Mouse (Mus musculus): ENCODE measurements at regions not wholly inside any gene's neighbourhood (a gene's known extent, or its start where the extent isn't known, plus 50 kb on each side); places are given as distances from the start of the nearest gene placed in this dataset.

DNA sequence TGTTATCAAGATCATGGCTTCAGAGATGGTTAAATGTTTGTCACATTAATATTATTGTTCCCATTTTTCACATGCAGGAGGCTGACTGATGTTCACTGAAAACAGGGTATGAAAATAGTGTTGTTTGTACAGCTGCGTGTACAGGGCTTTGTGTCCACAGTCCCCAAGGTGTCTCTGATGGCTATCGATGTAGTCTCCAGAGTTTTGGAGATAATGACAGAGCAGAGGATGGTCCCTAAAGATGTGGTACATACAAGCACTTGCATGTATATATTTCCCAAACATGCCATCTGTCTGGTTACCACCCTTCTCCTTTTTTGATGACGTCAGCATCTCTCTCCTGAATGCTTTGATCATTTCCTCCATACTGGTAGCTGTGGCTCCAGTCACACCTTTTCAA lies 596.1 kb upstream of the Cdh11 start:
- Histone ChIP-seq H3K9me3 (ENCODE audit: control insufficient read depth) (no peaks in the 10 kb centered on the region), H3K36me3 (ENCODE audit: control insufficient read depth, insufficient read depth) (no peaks in the 10 kb centered on the region), H3K9ac (ENCODE audit: low read depth, low read length) (no peak overlapping the region), H3K27me3 (replicated peaks; ENCODE audit: control insufficient read depth, insufficient read depth, low read length) (no peaks in the 10 kb centered on the region), H3K4me3 (ENCODE audit: low read depth, low read length) (no peak overlapping the region), H3K4me2 (replicated peaks; ENCODE audit: low read depth) (no peak overlapping the region), H3K27ac (ENCODE audit: low read depth, low read length) (no peak overlapping the region), H3K4me1 (replicated peaks; ENCODE audit: control insufficient read depth, insufficient read depth, low read length) (no peaks in the 10 kb centered on the region)
- 85% methylated on average over 3 of the region's 3 CpGs for WGBS
- ATAC-seq, result no peak
- no peak for TF ChIP-seq CTCF (IDR thresholded peaks at IDR 0.05; ENCODE audit: low read depth)

GRCm38 (mm10) chr8:103391359-103391758 lies 605.9 kb upstream of the Cdh11 start:
- Histone ChIP-seq H3K27ac (ENCODE audit: low read depth, low read length) (no peak overlapping the region), H3K4me2 (replicated peaks; ENCODE audit: low read depth) (no peak overlapping the region), H3K9me3 (ENCODE audit: control insufficient read depth) (no peaks in the 10 kb centered on the region), H3K4me1 (replicated peaks; ENCODE audit: control insufficient read depth, insufficient read depth, low read length) (no peaks in the 10 kb centered on the region), H3K9ac (ENCODE audit: low read depth, low read length) (no peak overlapping the region), H3K27me3 (replicated peaks; ENCODE audit: control insufficient read depth, insufficient read depth, low read length) (no peaks in the 10 kb centered on the region), H3K36me3 (ENCODE audit: control insufficient read depth, insufficient read depth) (no peaks in the 10 kb centered on the region), H3K4me3 (ENCODE audit: low read depth, low read length) (no peak overlapping the region)
- ATAC-seq, result no peak
- no peak for TF ChIP-seq CTCF (IDR thresholded peaks at IDR 0.05; ENCODE audit: low read depth)
- WGBS, result 66% methylated on average over 6 of the region's 6 CpGs

DNA sequence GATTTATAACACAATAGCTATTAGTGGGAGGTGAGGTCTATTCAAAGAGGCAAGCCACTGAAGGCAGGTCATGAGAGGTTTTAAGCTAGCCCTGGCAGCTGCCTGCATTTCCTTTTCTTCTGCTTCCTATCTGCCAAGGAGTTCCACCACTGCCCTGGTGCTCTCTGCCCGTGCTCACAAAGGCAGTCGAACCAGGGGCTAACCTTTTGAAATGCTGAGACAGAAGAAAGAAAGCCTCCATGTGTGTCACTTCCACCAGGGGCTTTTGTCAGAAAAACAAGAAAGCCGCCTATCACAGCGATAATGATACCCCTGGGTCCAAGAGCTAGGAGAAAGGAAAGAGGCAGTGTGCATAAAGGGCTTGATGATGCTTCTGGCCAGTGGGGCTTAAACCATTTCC lies 609.9 kb upstream of the Cdh11 start:
- H3K4me1 ChIP-seq (replicated peaks; ENCODE audit: control insufficient read depth, insufficient read depth, low read length), result no peaks in the 10 kb centered on the region
- TF ChIP-seq CTCF (IDR thresholded peaks at IDR 0.05; ENCODE audit: low read depth), result no peak
- H3K9ac ChIP-seq (ENCODE audit: low read depth, low read length), result no peak overlapping the region
- H3K9me3 ChIP-seq (ENCODE audit: control insufficient read depth), result no peaks in the 10 kb centered on the region
- H3K4me2 ChIP-seq (replicated peaks; ENCODE audit: low read depth), result no peak overlapping the region
- WGBS, result 58% methylated on average over 4 of the region's 4 CpGs
- no peaks in the 10 kb centered on the region for H3K27me3 ChIP-seq (replicated peaks; ENCODE audit: control insufficient read depth, insufficient read depth, low read length)
- no peak overlapping the region for H3K4me3 ChIP-seq (ENCODE audit: low read depth, low read length)
- no peak overlapping the region for H3K27ac ChIP-seq (ENCODE audit: low read depth, low read length)
- H3K36me3 ChIP-seq (ENCODE audit: control insufficient read depth, insufficient read depth), result no peaks in the 10 kb centered on the region
- ATAC-seq, result no peak

GRCm38 (mm10) chr8:103398179-103398578 lies 612.7 kb upstream of the Cdh11 start:
- ATAC-seq, result no peak
- H3K27ac ChIP-seq (ENCODE audit: low read depth, low read length), result no peak overlapping the region
- H3K36me3 ChIP-seq (ENCODE audit: control insufficient read depth, insufficient read depth), result no peaks in the 10 kb centered on the region
- no peaks in the 10 kb centered on the region for H3K4me1 ChIP-seq (replicated peaks; ENCODE audit: control insufficient read depth, insufficient read depth, low read length)
- no peak overlapping the region for H3K4me2 ChIP-seq (replicated peaks; ENCODE audit: low read depth)
- no peak overlapping the region for H3K4me3 ChIP-seq (ENCODE audit: low read depth, low read length)
- WGBS, result 83% methylated on average over 3 of the region's 3 CpGs
- H3K9ac ChIP-seq (ENCODE audit: low read depth, low read length), result no peak overlapping the region
- H3K9me3 ChIP-seq (ENCODE audit: control insufficient read depth), result no peaks in the 10 kb centered on the region
- H3K27me3 ChIP-seq (replicated peaks; ENCODE audit: control insufficient read depth, insufficient read depth, low read length), result no peaks in the 10 kb centered on the region
- TF ChIP-seq CTCF (IDR thresholded peaks at IDR 0.05; ENCODE audit: low read depth), result no peak

- no peak overlapping the region for H3K9ac ChIP-seq (ENCODE audit: low read depth, low read length)
- no peaks in the 10 kb centered on the region for H3K4me1 ChIP-seq (replicated peaks; ENCODE audit: control insufficient read depth, insufficient read depth, low read length)
- WGBS, result 88% methylated on average over 3 of the region's 3 CpGs
- H3K4me3 ChIP-seq (ENCODE audit: low read depth, low read length), result no peak overlapping the region
- no peak overlapping the region for H3K4me2 ChIP-seq (replicated peaks; ENCODE audit: low read depth)
- peak; percentile 42 for TF ChIP-seq CTCF (IDR thresholded peaks at IDR 0.05; ENCODE audit: low read depth)
- no peak for ATAC-seq
- no peaks in the 10 kb centered on the region for H3K27me3 ChIP-seq (replicated peaks; ENCODE audit: control insufficient read depth, insufficient read depth, low read length)
- H3K27ac ChIP-seq (ENCODE audit: low read depth, low read length), result no peak overlapping the region
- H3K36me3 ChIP-seq (ENCODE audit: control insufficient read depth, insufficient read depth), result no peaks in the 10 kb centered on the region
- no peaks in the 10 kb centered on the region for H3K9me3 ChIP-seq (ENCODE audit: control insufficient read depth)
These were observed 614.0 kb upstream of the Cdh11 start for GRCm38 (mm10) chr8:103399466-103399865.

GRCm38 (mm10) chr8:103400143-103400542 lies 614.7 kb upstream of the Cdh11 start:
- H3K27me3 ChIP-seq (replicated peaks; ENCODE audit: control insufficient read depth, insufficient read depth, low read length), result no peaks in the 10 kb centered on the region
- H3K36me3 ChIP-seq (ENCODE audit: control insufficient read depth, insufficient read depth), result no peaks in the 10 kb centered on the region
- H3K4me3 ChIP-seq (ENCODE audit: low read depth, low read length), result no peak overlapping the region
- no peaks in the 10 kb centered on the region for H3K9me3 ChIP-seq (ENCODE audit: control insufficient read depth)
- no peak overlapping the region for H3K27ac ChIP-seq (ENCODE audit: low read depth, low read length)
- 74% methylated on average over 1 of the region's 1 CpGs for WGBS
- no peak for ATAC-seq
- no peak overlapping the region for H3K4me2 ChIP-seq (replicated peaks; ENCODE audit: low read depth)
- H3K4me1 ChIP-seq (replicated peaks; ENCODE audit: control insufficient read depth, insufficient read depth, low read length), result no peaks in the 10 kb centered on the region
- no peak overlapping the region for H3K9ac ChIP-seq (ENCODE audit: low read depth, low read length)
- TF ChIP-seq CTCF (IDR thresholded peaks at IDR 0.05; ENCODE audit: low read depth), result no peak

DNA sequence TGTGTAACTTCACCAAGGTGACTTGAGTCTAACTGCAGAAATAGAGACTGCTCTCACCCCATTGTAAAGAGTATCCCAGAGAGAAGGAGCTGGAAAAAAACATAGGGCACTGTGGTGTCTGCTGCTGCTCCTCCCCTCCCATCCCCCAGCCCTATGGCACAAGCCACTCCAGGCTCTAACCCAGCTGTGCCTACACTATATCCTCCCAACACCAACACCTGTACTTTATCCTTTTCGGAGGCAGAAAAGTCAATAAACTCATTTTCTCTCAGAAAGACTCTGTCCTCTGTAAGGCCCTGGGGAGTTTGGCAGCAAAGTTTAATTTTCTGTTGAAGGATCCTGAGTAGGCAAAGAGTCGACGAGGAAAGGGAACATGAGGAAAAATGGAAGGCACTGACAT lies 617.3 kb upstream of the Cdh11 start:
- Histone ChIP-seq H3K4me3 (ENCODE audit: low read depth, low read length) (no peak overlapping the region), H3K9ac (ENCODE audit: low read depth, low read length) (no peak overlapping the region), H3K27me3 (replicated peaks; ENCODE audit: control insufficient read depth, insufficient read depth, low read length) (no peaks in the 10 kb centered on the region), H3K27ac (ENCODE audit: low read depth, low read length) (no peak overlapping the region), H3K4me2 (replicated peaks; ENCODE audit: low read depth) (no peak overlapping the region), H3K9me3 (ENCODE audit: control insufficient read depth) (no peaks in the 10 kb centered on the region), H3K4me1 (replicated peaks; ENCODE audit: control insufficient read depth, insufficient read depth, low read length) (no peaks in the 10 kb centered on the region), H3K36me3 (ENCODE audit: control insufficient read depth, insufficient read depth) (no peaks in the 10 kb centered on the region)
- no peak for TF ChIP-seq CTCF (IDR thresholded peaks at IDR 0.05; ENCODE audit: low read depth)
- 70% methylated on average over 3 of the region's 3 CpGs for WGBS
- ATAC-seq, result no peak

Measured in intestine, postnatal 0 days (tissue).